Mouse (Mus musculus) liver, embryonic 13.5 days (tissue): ENCODE measurements around the gene Foxs1. TPM values are rescaled to one million over a fixed set of nuclear protein-coding genes. Genes with fewer than 3 reads are reported as not detected.

ENCODE experiments used
- ATAC-seq: fragments of 200-750 bp; cut with Nextera tagmentation; 2 replicates; pipeline ENCODE4 v1.8.0; 2017; ENCODE audit warnings: low read depth, mild to moderate bottlenecking, moderate number of reproducible peaks, moderate library complexity
- DNase-seq: peaks from one replicate; pipeline ENCODE4 v3.0.0; 2022
- H3K27ac ChIP-seq: fragments of 300-500 bp; sonication (generic); 2 replicates; pipeline ENCODE4 v1.5.1; 2015; ENCODE audit warnings: moderate library complexity, mild to moderate bottlenecking, inconsistent platforms
- H3K27me3 ChIP-seq: fragments of 300-500 bp; sonication (generic); 2 replicates; pipeline ENCODE4 v1.6.1; 2015; ENCODE audit warnings: mild to moderate bottlenecking, inconsistent platforms
- H3K36me3 ChIP-seq: fragments of 300-500 bp; sonication (generic); 2 replicates; pipeline ENCODE4 v1.6.1; 2015; ENCODE audit warnings: mild to moderate bottlenecking, inconsistent platforms
- H3K4me1 ChIP-seq: fragments of 300-500 bp; sonication (generic); replicated peaks from 2 replicates; pipeline ENCODE4 v1.6.1; 2015; ENCODE audit warnings: inconsistent platforms
- H3K4me2 ChIP-seq: fragments of 300-500 bp; sonication (generic); 2 replicates; pipeline ENCODE4 v1.6.1; 2015; ENCODE audit warnings: inconsistent platforms, mild to moderate bottlenecking, moderate library complexity
- H3K4me3 ChIP-seq: fragments of 300-500 bp; sonication (generic); replicated peaks from 2 replicates; pipeline ENCODE4 v1.5.1; 2015; ENCODE audit warnings: mild to moderate bottlenecking, inconsistent platforms
- H3K9ac ChIP-seq: fragments of 300-500 bp; sonication (generic); 2 replicates; pipeline ENCODE4 v1.6.1; 2015; ENCODE audit warnings: mild to moderate bottlenecking, inconsistent platforms
- H3K9me3 ChIP-seq: fragments of 300-500 bp; sonication (generic); replicated peaks from 2 replicates; pipeline ENCODE4 v1.6.1; 2016; ENCODE audit warnings: inconsistent platforms
- WGBS: fragments of 180-500 bp; shearing (Covaris S2); methylation state at CpG from one replicate; pipeline ENCODE4 v1.1.7; 2015; ENCODE audit not compliant: insufficient replicate concordance; 5-methylcytosine and 5-hydroxymethylcytosine counted together
- polyA plus RNA-seq: library from polyadenylated mRNA; unstranded; fragments of >200 nt; fragmentation: Nextera tagmentation; extraction: Ambion mirVana; gene quantifications from 2 replicates; pipeline ENCODE4 v1.2.1, GENCODE M21; 2015

Foxs1 gene
- polyA plus RNA-seq, 1 experiment from 2014 or later, result 0.20 TPM

- H3K4me3 ChIP-seq, result no peak overlapping the region
- no peak overlapping the region for H3K4me2 ChIP-seq
- WGBS, result 44% methylated on average over 9 of the region's 9 CpGs
- no peaks in the 10 kb centered on the region for H3K4me1 ChIP-seq
- ATAC-seq (no peak), DNase-seq (no peak)
- H3K27me3 ChIP-seq, result peaks cover 96% of the 10 kb centered on the region
- H3K9ac ChIP-seq, result no peak overlapping the region
- no peaks in the 10 kb centered on the region for H3K36me3 ChIP-seq
- H3K9me3 ChIP-seq, result no peaks in the 10 kb centered on the region
- H3K27ac ChIP-seq, result no peak overlapping the region
These were observed 11.0 kb upstream of the Foxs1 start for GRCm38 (mm10) chr2:152944013-152944412.

DNA sequence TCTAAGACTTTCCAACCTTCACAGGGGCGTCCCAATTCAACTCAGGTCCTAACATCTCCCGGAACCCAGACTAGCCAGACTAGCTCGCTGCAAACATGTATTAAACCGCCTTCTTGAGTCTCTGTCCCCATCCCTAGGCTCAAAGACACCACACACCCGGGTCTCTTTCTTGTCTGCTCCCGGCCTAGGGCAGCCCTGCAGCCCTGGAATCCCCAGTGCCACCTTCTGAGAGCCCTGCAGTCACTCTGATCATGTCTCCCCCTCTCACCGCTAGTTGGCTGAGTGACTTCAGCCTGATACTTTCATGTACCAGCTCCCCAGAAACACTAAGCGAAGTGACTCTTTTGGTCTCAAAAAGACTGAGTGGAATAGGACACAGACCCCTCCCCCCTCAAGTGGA lies 10.6 kb upstream of the Foxs1 start:
- ATAC-seq (no peak), DNase-seq (no peak)
- no peak overlapping the region for H3K9ac ChIP-seq
- H3K9me3 ChIP-seq, result no peaks in the 10 kb centered on the region
- no peaks in the 10 kb centered on the region for H3K4me1 ChIP-seq
- peak overlapping the region; percentile 29; the same call in 1 of the 2 replicates for H3K4me3 ChIP-seq
- no peak overlapping the region for H3K27ac ChIP-seq
- peak overlapping the region; percentile 48 for H3K4me2 ChIP-seq
- H3K36me3 ChIP-seq, result no peaks in the 10 kb centered on the region
- 7% methylated on average over 8 of the region's 8 CpGs for WGBS
- H3K27me3 ChIP-seq, result peaks cover 96% of the 10 kb centered on the region

DNA sequence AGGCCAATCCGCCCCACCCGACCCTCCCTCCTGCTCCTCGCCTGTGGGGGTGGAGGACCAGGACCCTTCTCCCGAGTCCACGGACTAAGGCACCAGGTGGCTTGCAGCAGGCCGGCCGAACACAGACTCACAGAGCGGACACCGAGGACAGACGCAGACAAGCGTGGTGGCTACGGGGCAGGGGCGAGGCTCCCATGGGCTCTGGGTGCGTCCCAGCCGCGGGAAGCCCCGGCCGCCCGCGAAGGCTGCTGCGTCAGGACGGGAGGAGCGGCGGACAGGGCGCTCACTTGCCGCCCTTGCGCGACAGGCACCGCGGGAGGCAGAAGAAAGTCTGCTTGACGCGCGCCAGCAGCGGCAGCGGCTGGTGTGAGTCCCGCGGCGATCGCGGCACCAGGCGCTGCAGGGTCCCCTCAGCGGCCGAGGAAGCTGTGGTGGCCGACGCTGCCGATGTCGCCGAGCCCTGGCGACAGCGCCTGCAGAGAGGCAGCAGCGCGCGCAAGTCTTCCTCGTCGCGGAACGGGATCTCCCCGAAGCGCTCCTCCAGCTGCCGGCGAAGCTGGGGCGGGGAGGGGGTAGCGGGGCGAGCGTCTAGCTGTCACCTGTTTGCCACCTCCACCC lies 10.0 kb upstream of the Foxs1 start:
- H3K27ac ChIP-seq, result no peak overlapping the region
- DNase-seq, result no peak
- peak overlapping the region; percentile 29 for H3K4me3 ChIP-seq
- H3K4me2 ChIP-seq, result peak overlapping the region; percentile 48
- WGBS, result 2% methylated on average over 54 of the region's 65 CpGs
- no peak for ATAC-seq
- H3K4me1 ChIP-seq, result no peaks in the 10 kb centered on the region
- H3K36me3 ChIP-seq, result no peaks in the 10 kb centered on the region
- peaks cover 96% of the 10 kb centered on the region for H3K27me3 ChIP-seq
- no peak overlapping the region for H3K9ac ChIP-seq
- no peaks in the 10 kb centered on the region for H3K9me3 ChIP-seq

- no peak overlapping the region for H3K4me2 ChIP-seq
- no peaks in the 10 kb centered on the region for H3K36me3 ChIP-seq
- H3K4me1 ChIP-seq, result no peaks in the 10 kb centered on the region
- DNase-seq (no peak), ATAC-seq (no peak)
- no peaks in the 10 kb centered on the region for H3K9me3 ChIP-seq
- 17% methylated on average over 7 of the region's 7 CpGs for WGBS
- H3K27me3 ChIP-seq, result peaks cover 85% of the 10 kb centered on the region
- no peak overlapping the region for H3K9ac ChIP-seq
- H3K4me3 ChIP-seq, result no peak overlapping the region
- no peak overlapping the region for H3K27ac ChIP-seq
These were observed 8.8 kb upstream of the Foxs1 start for GRCm38 (mm10) chr2:152941776-152942175.

GRCm38 (mm10) chr2:152941106-152941505 lies 8.1 kb upstream of the Foxs1 start:
- Histone ChIP-seq H3K9me3 (no peaks in the 10 kb centered on the region), H3K9ac (no peak overlapping the region), H3K4me3 (no peak overlapping the region), H3K4me1 (no peaks in the 10 kb centered on the region), H3K27me3 (peaks cover 78% of the 10 kb centered on the region), H3K27ac (no peak overlapping the region), H3K36me3 (no peaks in the 10 kb centered on the region), H3K4me2 (no peak overlapping the region)
- WGBS, result 58% methylated on average over 6 of the region's 6 CpGs
- ATAC-seq (no peak), DNase-seq (no peak)

DNA sequence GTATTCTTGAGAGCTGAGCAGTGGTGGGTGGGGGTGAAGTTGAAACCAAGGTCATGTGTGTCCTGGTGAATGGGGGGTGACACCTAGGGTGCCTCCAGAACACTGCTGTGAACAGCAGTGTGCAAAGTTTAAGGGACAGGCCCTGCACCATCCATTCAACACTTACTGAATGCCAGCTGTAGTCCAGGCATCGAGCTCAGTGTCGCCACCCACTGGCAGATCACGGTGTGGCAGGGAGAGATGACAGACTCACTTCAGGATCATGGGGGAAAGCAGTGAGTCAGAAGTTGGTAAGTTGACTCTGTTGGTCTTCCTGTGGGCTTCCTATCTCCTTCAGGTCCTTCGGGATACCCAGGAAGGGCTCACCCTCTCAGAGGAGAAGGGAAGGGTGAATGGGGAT lies 6.8 kb upstream of the Foxs1 start:
- peak; percentile 27 for DNase-seq
- H3K9ac ChIP-seq, result no peak overlapping the region
- no peaks in the 10 kb centered on the region for H3K36me3 ChIP-seq
- WGBS, result 1% methylated on average over 4 of the region's 4 CpGs
- no peak for ATAC-seq
- H3K9me3 ChIP-seq, result no peaks in the 10 kb centered on the region
- peaks cover 65% of the 10 kb centered on the region for H3K27me3 ChIP-seq
- H3K4me2 ChIP-seq, result no peak overlapping the region
- H3K27ac ChIP-seq, result no peak overlapping the region
- no peaks in the 10 kb centered on the region for H3K4me1 ChIP-seq
- H3K4me3 ChIP-seq, result no peak overlapping the region

DNA sequence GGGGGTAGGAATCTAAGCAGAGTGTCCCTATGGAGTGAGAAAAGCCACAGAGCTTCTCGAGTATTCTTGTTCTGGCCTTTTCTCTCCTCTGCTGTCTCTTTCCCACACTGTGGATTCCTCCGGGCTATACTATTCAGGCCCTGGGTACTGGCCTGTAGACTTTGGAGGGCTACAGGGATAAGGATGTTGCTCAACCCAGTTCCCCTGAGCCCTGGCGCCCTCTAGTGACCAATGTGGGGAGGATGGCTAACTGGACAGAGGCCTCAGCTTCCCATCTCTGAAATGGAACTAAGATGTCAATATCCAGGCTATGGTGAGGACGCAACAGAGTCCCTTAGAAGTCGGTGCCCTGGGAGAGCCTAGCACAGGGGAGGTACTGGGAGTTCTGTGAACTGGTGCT lies 606 bp upstream of the Foxs1 start:
- DNase-seq (peak; percentile 34), ATAC-seq (0 out of 2 replicates have a peak, but pooled peaks have one; percentile 26)
- Histone ChIP-seq H3K9me3 (no peaks in the 10 kb centered on the region), H3K27ac (no peak overlapping the region), H3K4me2 (no peak overlapping the region), H3K4me3 (no peak overlapping the region), H3K9ac (no peak overlapping the region), H3K4me1 (0 out of 2 replicates have a peak, but pooled peaks cover 2% of the 10 kb centered on the region), H3K36me3 (no peaks in the 10 kb centered on the region), H3K27me3 (peaks cover 6% of the 10 kb centered on the region; the same call in 1 of the 2 replicates)
- 23% methylated on average over 5 of the region's 5 CpGs for WGBS

GRCm38 (mm10) chr2:152931456-152932160 lies 1.4 kb downstream of the Foxs1 start:
- WGBS, result 67% methylated on average over 12 of the region's 12 CpGs
- Histone ChIP-seq H3K4me1 (peaks cover 10% of the 10 kb centered on the region), H3K27ac (no peak overlapping the region; the same call in 1 of the 2 replicates), H3K36me3 (no peaks in the 10 kb centered on the region), H3K9ac (no peak overlapping the region), H3K27me3 (no peaks in the 10 kb centered on the region; the same call in 1 of the 2 replicates), H3K4me3 (no peak overlapping the region), H3K4me2 (no peak overlapping the region), H3K9me3 (no peaks in the 10 kb centered on the region)
- no peak for ATAC-seq
- no peak for DNase-seq

- ATAC-seq (no peak), DNase-seq (no peak)
- Histone ChIP-seq H3K9ac (no peak overlapping the region), H3K36me3 (no peaks in the 10 kb centered on the region), H3K4me3 (no peak overlapping the region), H3K4me2 (no peak overlapping the region), H3K27me3 (no peaks in the 10 kb centered on the region; the same call in 1 of the 2 replicates), H3K27ac (no peak overlapping the region), H3K9me3 (no peaks in the 10 kb centered on the region), H3K4me1 (peaks cover 14% of the 10 kb centered on the region)
- 48% methylated on average over 2 of the region's 2 CpGs for WGBS
These were observed 2.7 kb downstream of the Foxs1 start for GRCm38 (mm10) chr2:152930276-152930675.

DNA sequence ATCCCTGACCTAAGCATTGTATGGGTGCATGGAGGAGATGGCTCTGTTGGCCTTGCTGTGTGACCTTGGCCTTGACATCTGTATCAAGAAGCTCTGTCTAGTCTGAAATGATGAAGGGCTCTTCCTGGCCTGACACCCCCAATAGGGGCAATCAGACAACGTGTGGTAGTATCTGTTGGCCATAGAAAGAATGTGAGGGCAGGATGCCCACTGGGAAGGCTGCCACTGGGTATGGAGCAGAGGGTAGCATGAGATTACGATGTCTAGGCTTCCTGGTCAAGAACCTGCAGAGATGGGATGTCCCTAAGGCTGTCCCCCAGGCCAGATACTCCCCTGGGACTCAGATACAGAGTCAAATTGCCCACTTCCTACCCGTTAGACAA lies 4.0 kb downstream of the Foxs1 start:
- H3K4me3 ChIP-seq, result no peak overlapping the region
- 36% methylated on average over 3 of the region's 3 CpGs for WGBS
- no peaks in the 10 kb centered on the region for H3K36me3 ChIP-seq
- no peaks in the 10 kb centered on the region for H3K9me3 ChIP-seq
- DNase-seq (no peak), ATAC-seq (no peak)
- no peak overlapping the region for H3K27ac ChIP-seq
- H3K4me1 ChIP-seq, result peaks cover 19% of the 10 kb centered on the region
- no peak overlapping the region for H3K9ac ChIP-seq
- no peak overlapping the region for H3K4me2 ChIP-seq
- no peaks in the 10 kb centered on the region; the same call in 1 of the 2 replicates for H3K27me3 ChIP-seq

DNA sequence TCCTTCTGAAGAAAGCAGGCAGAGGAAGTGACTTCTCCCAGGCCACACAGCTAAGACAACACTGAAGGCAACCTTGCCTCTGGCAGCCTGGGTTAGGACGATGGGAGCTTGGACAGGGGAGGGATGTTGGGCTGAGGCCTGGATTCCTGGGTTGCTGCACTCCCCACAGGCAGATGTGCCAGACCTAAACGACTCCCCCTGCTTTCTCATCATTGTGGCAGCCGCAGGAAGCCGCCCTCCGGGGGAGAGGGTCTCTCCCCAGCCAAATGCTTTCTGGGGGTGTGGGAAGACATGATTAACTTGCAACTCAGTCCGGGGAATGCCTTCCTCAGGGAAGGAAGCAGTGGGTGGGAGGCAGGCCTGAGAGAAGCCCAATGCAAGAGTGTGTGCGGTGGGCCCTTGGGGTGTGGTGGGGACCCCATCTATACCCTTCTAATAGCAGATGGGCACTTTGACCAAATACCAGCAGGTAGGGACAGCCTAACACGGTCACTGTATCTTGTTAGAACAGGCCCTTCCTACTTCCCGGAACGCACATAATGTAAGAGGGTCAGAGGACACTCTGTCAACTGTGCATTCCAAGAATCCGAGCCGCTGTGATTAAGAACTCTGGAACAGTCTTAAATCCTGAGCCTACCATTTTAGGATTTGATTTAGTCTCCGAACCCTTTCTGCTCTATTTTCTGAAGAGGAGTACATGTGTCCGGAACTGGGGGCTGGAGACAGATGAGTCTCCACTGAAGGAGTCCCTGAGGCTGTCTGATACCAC lies 4.6 kb downstream of the Foxs1 start:
- Histone ChIP-seq H3K27ac (no peak overlapping the region), H3K4me1 (peaks cover 19% of the 10 kb centered on the region), H3K27me3 (no peaks in the 10 kb centered on the region; the same call in 1 of the 2 replicates), H3K9me3 (no peaks in the 10 kb centered on the region), H3K4me3 (no peak overlapping the region), H3K9ac (no peak overlapping the region), H3K4me2 (no peak overlapping the region), H3K36me3 (no peaks in the 10 kb centered on the region)
- no peak for DNase-seq
- 47% methylated on average over 14 of the region's 14 CpGs for WGBS
- ATAC-seq, result no peak
